15 mouse cellular contexts compared by ENCODE assay signal in the genomic region with DNA sequence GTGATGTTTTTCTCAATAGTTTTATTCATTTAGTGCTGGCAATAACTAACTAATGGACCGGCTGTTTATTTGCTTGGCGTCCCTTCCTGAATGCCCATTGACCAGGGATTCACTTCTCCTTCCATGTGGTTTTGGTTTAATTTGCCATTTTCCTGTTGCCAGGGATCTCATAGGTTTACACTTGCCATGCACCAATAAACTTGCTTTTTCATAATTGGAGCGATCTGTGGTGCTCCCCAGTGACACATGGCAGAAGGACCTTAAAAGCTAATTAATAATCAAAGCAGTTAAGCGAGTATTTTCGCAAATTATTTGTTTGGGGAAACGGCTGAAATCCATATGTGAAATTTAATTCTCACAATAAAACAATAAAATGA.
DNase-seq lines count a peak whose midpoint lies in the region; ATAC-seq lines count a peak whose summit lies in the region.
"Had no signal": no experiment of that assay in that cellular context is flagged by ENCODE, and none has a peak within 500 bp of the region (broad histone marks: within the 10 kb centered on the region; RNA-seq: fewer than 3 reads in every experiment).

No protein-coding gene starts in this region.

- peak; percentile 40; the same call in 1 of the 2 replicates for ATAC-seq in hindbrain, embryonic 14.5 days (ENCODE audit: low FRiP score)
- ATAC-seq in hindbrain, embryonic 12.5 days (ENCODE audit: low FRiP score) = no peak
- no peak for ATAC-seq in midbrain, embryonic 14.5 days (ENCODE audit: low FRiP score, low TSS enrichment)
- no peak for ATAC-seq in midbrain, embryonic 15.5 days (replicated peaks)
- ATAC-seq in limb, embryonic 11.5 days (ENCODE audit: insufficient number of reproducible peaks, low FRiP score, low TSS enrichment, low read depth) = no peak
- ATAC-seq in stomach, embryonic 16.5 days (ENCODE audit: insufficient read depth, low FRiP score) = no peak
- no peak for ATAC-seq in forebrain, embryonic 12.5 days (ENCODE audit: low FRiP score)

- no peaks in the 10 kb centered on the region for H3K9me3 ChIP-seq in hindbrain, embryonic 14.5 days (ENCODE audit: control insufficient read depth, low read length)
- H3K9me3 ChIP-seq in hindbrain, embryonic 12.5 days (replicated peaks) = no peaks in the 10 kb centered on the region
- H3K9me3 ChIP-seq in midbrain, embryonic 14.5 days (ENCODE audit: control insufficient read depth, low read length) = no peaks in the 10 kb centered on the region
- no peaks in the 10 kb centered on the region for H3K9me3 ChIP-seq in midbrain, embryonic 15.5 days
- no peaks in the 10 kb centered on the region for H3K9me3 ChIP-seq in limb, embryonic 11.5 days (ENCODE audit: control insufficient read depth, low read length)
- H3K9me3 ChIP-seq in stomach, embryonic 16.5 days (replicated peaks; ENCODE audit: control insufficient read depth, low read length) = no peaks in the 10 kb centered on the region
- H3K9me3 ChIP-seq in forebrain, embryonic 12.5 days = no peaks in the 10 kb centered on the region
- H3K9me3 ChIP-seq: midbrain, embryonic 10.5 days had no signal

- H3K27me3 ChIP-seq in hindbrain, embryonic 14.5 days (ENCODE audit: control insufficient read depth, insufficient read depth, low read length) = no peaks in the 10 kb centered on the region
- H3K27me3 ChIP-seq in hindbrain, embryonic 12.5 days = no peaks in the 10 kb centered on the region
- H3K27me3 ChIP-seq in midbrain, embryonic 14.5 days (ENCODE audit: control insufficient read depth, insufficient read depth, low read length) = no peaks in the 10 kb centered on the region
- H3K27me3 ChIP-seq in midbrain, embryonic 15.5 days (replicated peaks) = no peaks in the 10 kb centered on the region
- H3K27me3 ChIP-seq in limb, embryonic 11.5 days (ENCODE audit: control insufficient read depth, insufficient read depth, low read length) = no peaks in the 10 kb centered on the region
- no peaks in the 10 kb centered on the region for H3K27me3 ChIP-seq in stomach, embryonic 16.5 days (ENCODE audit: control insufficient read depth, insufficient read depth, low read length)
- no peaks in the 10 kb centered on the region for H3K27me3 ChIP-seq in forebrain, embryonic 12.5 days

- peak overlapping the region; percentile 20 for H3K4me3 ChIP-seq in hindbrain, embryonic 14.5 days (replicated peaks; ENCODE audit: low read length)
- H3K4me3 ChIP-seq in hindbrain, embryonic 12.5 days = no peak overlapping the region
- H3K4me3 ChIP-seq in midbrain, embryonic 14.5 days (replicated peaks; ENCODE audit: low read depth, low read length) = no peak overlapping the region
- H3K4me3 ChIP-seq in midbrain, embryonic 15.5 days = no peak overlapping the region
- peak overlapping the region; percentile 20; the same call in 1 of the 2 replicates for H3K4me3 ChIP-seq in limb, embryonic 11.5 days (ENCODE audit: low read depth, low read length)
- H3K4me3 ChIP-seq in stomach, embryonic 16.5 days (replicated peaks; ENCODE audit: low read length) = peak overlapping the region; percentile 25
- no peak overlapping the region for H3K4me3 ChIP-seq in forebrain, embryonic 12.5 days (replicated peaks)
- H3K4me3 ChIP-seq: midbrain, embryonic 10.5 days had no signal

- H3K9ac ChIP-seq in hindbrain, embryonic 14.5 days = peak overlapping the region; percentile 34; the same call in 1 of the 2 replicates
- no peak overlapping the region for H3K9ac ChIP-seq in hindbrain, embryonic 12.5 days
- H3K9ac ChIP-seq in midbrain, embryonic 14.5 days (replicated peaks; ENCODE audit: low read length) = no peak overlapping the region
- no peak overlapping the region for H3K9ac ChIP-seq in midbrain, embryonic 15.5 days
- no peak overlapping the region for H3K9ac ChIP-seq in limb, embryonic 11.5 days (ENCODE audit: low read length)
- no peak overlapping the region for H3K9ac ChIP-seq in stomach, embryonic 16.5 days (ENCODE audit: low read length)
- H3K9ac ChIP-seq in forebrain, embryonic 12.5 days = no peak overlapping the region
- H3K9ac ChIP-seq: liver, embryonic 14.5 days had no signal

- no peaks in the 10 kb centered on the region for H3K36me3 ChIP-seq in hindbrain, embryonic 14.5 days (replicated peaks; ENCODE audit: control insufficient read depth, insufficient read depth)
- no peaks in the 10 kb centered on the region for H3K36me3 ChIP-seq in hindbrain, embryonic 12.5 days
- no peaks in the 10 kb centered on the region for H3K36me3 ChIP-seq in midbrain, embryonic 14.5 days (ENCODE audit: control insufficient read depth, insufficient read depth, low read length)
- no peaks in the 10 kb centered on the region for H3K36me3 ChIP-seq in midbrain, embryonic 15.5 days (replicated peaks)
- H3K36me3 ChIP-seq in limb, embryonic 11.5 days (ENCODE audit: control insufficient read depth, insufficient read depth, low read length) = no peaks in the 10 kb centered on the region
- no peaks in the 10 kb centered on the region for H3K36me3 ChIP-seq in stomach, embryonic 16.5 days (ENCODE audit: control insufficient read depth, insufficient read depth, low read length)
- no peaks in the 10 kb centered on the region for H3K36me3 ChIP-seq in forebrain, embryonic 12.5 days (replicated peaks)
- H3K36me3 ChIP-seq: G1E; midbrain, embryonic 10.5 days had no signal

- 62% methylated on average over 6 of the region's 6 CpGs for WGBS in hindbrain, embryonic 14.5 days
- 82% methylated on average over 6 of the region's 6 CpGs for WGBS in hindbrain, embryonic 12.5 days
- 86% methylated on average over 6 of the region's 6 CpGs for WGBS in midbrain, embryonic 14.5 days
- 81% methylated on average over 6 of the region's 6 CpGs for WGBS in midbrain, embryonic 15.5 days
- 31% methylated on average over 6 of the region's 6 CpGs for WGBS in limb, embryonic 11.5 days
- WGBS in stomach, embryonic 16.5 days = 62% methylated on average over 6 of the region's 6 CpGs
- WGBS in forebrain, embryonic 12.5 days = 90% methylated on average over 6 of the region's 6 CpGs

- DNase-seq in hindbrain, embryonic 14.5 days (ENCODE audit: low spot score) = no peak
- no peak for DNase-seq in midbrain, embryonic 14.5 days
- no peak for DNase-seq in limb, embryonic 11.5 days (ENCODE audit: low spot score)
- DNase-seq in heart, postnatal 4 days = no peak
- DNase-seq: cerebellum, adult 11 months; heart, postnatal 36 days; thymus, postnatal 14 days had no signal

- peak overlapping the region; percentile 52 for H3K27ac ChIP-seq in hindbrain, embryonic 14.5 days
- H3K27ac ChIP-seq in hindbrain, embryonic 12.5 days = no peak overlapping the region
- H3K27ac ChIP-seq in midbrain, embryonic 14.5 days (replicated peaks; ENCODE audit: low read depth, low read length) = peak overlapping the region; percentile 20; the same call in 1 of the 2 replicates
- H3K27ac ChIP-seq in midbrain, embryonic 15.5 days = no peak overlapping the region; the same call in 1 of the 2 replicates
- H3K27ac ChIP-seq in limb, embryonic 11.5 days (replicated peaks; ENCODE audit: low read depth, low read length) = no peak overlapping the region
- no peak overlapping the region for H3K27ac ChIP-seq in stomach, embryonic 16.5 days (ENCODE audit: low read length)
- no peak overlapping the region for H3K27ac ChIP-seq in forebrain, embryonic 12.5 days
- H3K27ac ChIP-seq: left cerebral cortex, adult 2 months; liver, embryonic 14.5 days; midbrain, embryonic 10.5 days had no signal

- H3K4me2 ChIP-seq in hindbrain, embryonic 14.5 days (replicated peaks) = peak overlapping the region; percentile 32
- H3K4me2 ChIP-seq in hindbrain, embryonic 12.5 days (replicated peaks) = no peak overlapping the region
- peak overlapping the region; percentile 12; the same call in 1 of the 2 replicates for H3K4me2 ChIP-seq in midbrain, embryonic 14.5 days (ENCODE audit: low read length)
- no peak overlapping the region for H3K4me2 ChIP-seq in midbrain, embryonic 15.5 days
- peak overlapping the region; percentile 44 for H3K4me2 ChIP-seq in limb, embryonic 11.5 days (ENCODE audit: low read depth, severe bottlenecking)
- H3K4me2 ChIP-seq in stomach, embryonic 16.5 days (ENCODE audit: low read depth, low read length) = peak overlapping the region; percentile 51
- H3K4me2 ChIP-seq in forebrain, embryonic 12.5 days = no peak overlapping the region

- H3K4me1 ChIP-seq in hindbrain, embryonic 14.5 days (replicated peaks; ENCODE audit: control insufficient read depth, insufficient read depth, low read length) = no peaks in the 10 kb centered on the region
- H3K4me1 ChIP-seq in hindbrain, embryonic 12.5 days = no peaks in the 10 kb centered on the region
- no peaks in the 10 kb centered on the region for H3K4me1 ChIP-seq in midbrain, embryonic 14.5 days (ENCODE audit: control insufficient read depth, insufficient read depth, low read length)
- H3K4me1 ChIP-seq in midbrain, embryonic 15.5 days = no peaks in the 10 kb centered on the region
- 0 out of 2 replicates have a peak, but pooled peaks cover 2% of the 10 kb centered on the region for H3K4me1 ChIP-seq in limb, embryonic 11.5 days (ENCODE audit: control insufficient read depth, insufficient read depth, low read length)
- H3K4me1 ChIP-seq in stomach, embryonic 16.5 days (ENCODE audit: control insufficient read depth, insufficient read depth, low read length) = peaks cover 8% of the 10 kb centered on the region
- H3K4me1 ChIP-seq in forebrain, embryonic 12.5 days = no peaks in the 10 kb centered on the region
- H3K4me1 ChIP-seq: midbrain, embryonic 10.5 days had no signal

Comparison
In these comparisons a context has a peak if more than half of its experiments do, and no peak if none do; other contexts are left out.
1. H3K27ac ChIP-seq: peak in hindbrain, embryonic 14.5 days (single experiment) and midbrain, embryonic 14.5 days (single experiment); none in hindbrain, embryonic 12.5 days (single experiment), midbrain, embryonic 15.5 days (single experiment), limb, embryonic 11.5 days (single experiment), stomach, embryonic 16.5 days (single experiment) and forebrain, embryonic 12.5 days (single experiment).
2. H3K4me2 ChIP-seq: peak in hindbrain, embryonic 14.5 days (single experiment), midbrain, embryonic 14.5 days (single experiment), limb, embryonic 11.5 days (single experiment) and stomach, embryonic 16.5 days (single experiment); none in hindbrain, embryonic 12.5 days (single experiment), midbrain, embryonic 15.5 days (single experiment) and forebrain, embryonic 12.5 days (single experiment).
3. H3K4me3 ChIP-seq: peak in hindbrain, embryonic 14.5 days (single experiment), limb, embryonic 11.5 days (single experiment) and stomach, embryonic 16.5 days (single experiment); none in hindbrain, embryonic 12.5 days (single experiment), midbrain, embryonic 14.5 days (single experiment), midbrain, embryonic 15.5 days (single experiment) and forebrain, embryonic 12.5 days (single experiment).